Mouse (Mus musculus): Measurements from ENCODE around the gene 1700008O03Rik.

1700008O03Rik gene

DNA sequence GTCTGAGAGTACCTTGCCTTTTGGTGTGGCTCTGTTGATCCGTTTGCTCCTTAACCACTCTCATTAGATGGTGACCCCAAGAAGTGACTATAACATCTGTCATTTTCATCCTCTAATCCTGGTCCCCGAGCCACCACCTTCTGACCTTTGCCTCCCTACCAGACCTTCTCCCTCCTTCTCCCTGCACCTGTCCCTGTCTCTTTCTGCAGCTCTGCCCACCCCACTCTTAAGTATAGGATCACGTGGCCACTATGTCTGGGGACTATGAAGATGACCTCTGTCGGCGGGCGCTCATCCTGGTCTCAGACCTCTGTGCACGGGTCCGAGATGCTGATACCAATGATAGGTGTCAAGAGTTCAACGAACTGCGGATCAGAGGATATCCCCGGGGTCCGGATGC is at the start of gene 1700008O03Rik:
Gene 1700008O03Rik, minus strand, starts transcription at position 101 of the 400 bp plus-strand sequence.
- no peak for DNase-seq (ENCODE audit: low spot score)

DNA sequence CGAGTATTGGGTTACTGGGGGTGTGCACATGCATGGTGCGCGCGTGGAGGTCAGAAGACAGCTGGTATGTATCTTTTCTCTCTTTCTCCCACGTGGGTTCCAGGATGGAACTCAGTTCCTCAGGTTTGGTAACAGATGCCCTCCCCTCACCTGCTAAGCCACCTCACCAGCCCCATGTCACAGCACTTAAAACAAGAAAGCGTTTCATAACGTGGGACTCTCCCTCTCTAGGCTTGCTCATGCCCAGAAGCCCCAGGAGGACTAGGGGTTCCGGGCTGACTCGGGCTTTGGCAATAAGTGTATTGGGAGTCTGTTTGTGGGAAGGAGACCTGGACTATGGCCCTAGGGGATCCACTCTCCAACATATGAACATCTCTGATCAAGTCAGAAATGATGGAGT is 48.5 kb upstream of the 1700008O03Rik start:
- no peak for DNase-seq (ENCODE audit: low spot score)

DNA sequence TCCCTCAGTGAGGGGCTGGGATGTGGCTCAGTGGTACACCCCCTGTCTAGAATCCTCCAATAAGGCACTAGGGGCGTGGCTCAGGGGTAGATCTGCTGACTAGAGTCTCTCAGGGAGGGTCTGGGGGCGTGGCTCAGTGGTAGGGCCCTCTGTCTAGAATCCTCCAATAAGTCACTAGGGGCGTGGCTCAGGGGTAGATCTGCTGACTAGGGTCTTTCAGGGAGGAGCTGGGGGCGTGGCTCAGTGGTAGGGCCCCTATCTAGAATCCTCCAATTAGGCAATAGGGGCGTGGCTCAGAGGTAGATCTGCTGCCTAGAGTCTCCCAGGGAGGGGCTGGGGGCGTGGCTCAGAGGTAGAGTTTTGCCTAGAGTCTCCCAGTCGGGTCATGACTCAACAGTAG is 47.8 kb upstream of the 1700008O03Rik start:
- DNase-seq (ENCODE audit: low spot score), result peak; percentile 89

DNA sequence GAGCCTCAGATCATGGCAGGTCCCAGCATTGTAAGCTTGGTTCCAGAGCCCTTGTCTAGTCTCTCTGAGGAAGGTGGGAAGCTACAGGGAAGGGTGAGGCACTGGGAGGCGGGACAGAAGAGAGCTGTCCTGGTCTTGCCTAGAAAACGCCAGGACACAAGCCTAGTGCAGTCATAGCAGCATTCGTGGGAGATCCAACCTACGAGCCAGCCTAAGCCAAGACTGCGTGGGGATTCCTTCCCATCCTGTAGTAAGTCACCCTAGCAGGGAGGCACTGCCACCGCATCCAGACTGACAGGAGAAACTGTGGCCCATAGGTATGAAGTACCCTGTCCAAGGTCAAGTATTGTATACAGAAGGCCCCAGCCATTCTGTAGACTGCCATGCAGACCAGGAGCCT is 46.9 kb upstream of the 1700008O03Rik start:
- no peak for DNase-seq (ENCODE audit: low spot score)

DNA sequence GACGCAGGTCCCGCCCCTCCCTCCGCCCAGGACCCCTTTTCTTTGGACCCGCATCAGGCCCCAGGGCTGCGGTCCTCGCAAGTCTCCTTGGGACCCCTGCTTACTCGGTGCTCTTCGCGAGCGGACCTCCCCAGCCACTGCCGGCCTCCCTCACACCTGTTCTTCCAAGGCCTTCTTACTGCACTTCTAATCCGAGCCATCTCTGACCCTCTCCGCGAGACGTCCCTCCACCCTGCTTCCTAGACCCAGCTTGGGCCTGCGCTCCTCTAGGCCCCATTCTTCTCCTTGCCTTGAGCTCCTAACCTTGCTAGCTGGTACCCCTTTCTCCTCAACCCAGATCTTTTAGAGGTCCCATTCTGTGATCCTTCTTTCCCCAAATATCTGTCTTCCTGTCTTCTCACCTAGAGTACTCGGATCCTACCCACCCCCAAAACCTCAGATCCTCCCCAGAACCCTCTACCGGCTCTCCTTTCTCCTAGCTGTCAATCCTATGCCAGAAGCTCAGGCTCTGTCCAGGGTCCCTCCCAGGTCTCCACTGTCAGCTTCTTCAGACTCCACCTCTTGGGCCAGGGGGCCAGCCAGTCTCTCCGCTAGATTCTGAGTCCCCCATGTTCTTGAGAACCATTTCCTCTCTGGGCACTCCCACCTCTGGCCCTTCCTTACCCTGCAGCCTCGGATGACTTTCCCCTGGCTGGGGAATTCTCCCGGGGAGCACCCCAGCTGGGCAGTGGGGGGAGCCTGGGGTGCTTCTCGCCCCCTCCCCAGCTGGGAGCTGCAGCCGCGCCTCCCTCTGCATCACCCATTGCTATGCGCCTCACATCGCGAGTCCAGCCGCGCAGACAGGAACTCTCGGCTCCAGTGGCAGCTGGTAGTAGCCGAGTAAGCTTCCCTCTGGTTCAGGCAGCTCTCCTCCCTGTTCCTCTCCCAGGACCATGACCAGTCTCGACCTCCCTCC is 44.2 kb upstream of the 1700008O03Rik start:
- peak; percentile 45 for DNase-seq (ENCODE audit: low spot score)

DNA sequence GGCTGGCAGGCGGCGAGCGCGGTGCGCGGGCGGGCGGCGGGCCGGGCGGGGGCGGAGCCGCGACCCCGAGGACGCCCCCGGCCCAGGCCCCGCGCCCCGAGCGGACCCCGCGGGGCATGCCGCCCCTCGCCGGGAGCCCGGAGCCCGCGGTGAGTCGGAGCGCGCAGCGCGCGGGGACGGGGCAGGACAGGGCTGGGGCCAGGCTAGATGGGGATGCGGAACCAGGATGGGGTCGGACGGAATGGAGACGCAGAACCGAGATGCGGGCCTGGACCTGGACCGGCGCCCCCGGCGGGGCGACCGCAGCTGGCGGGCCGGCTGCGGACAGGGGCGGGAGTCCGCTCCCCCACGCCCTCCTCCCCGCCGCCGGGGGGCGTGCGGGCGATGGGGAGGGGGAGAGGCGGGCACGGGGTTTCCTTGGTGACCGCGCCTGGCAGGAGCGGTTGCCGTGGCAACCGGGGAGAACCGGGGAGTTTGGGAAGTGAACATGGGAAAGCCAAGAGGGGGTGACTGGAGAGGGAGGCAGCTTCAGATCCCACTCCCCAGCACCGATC is 43.4 kb upstream of the 1700008O03Rik start, which contains the start of gene Lrrc4b:
Gene Lrrc4b, plus strand, starts transcription at position 51 of the 554 bp plus-strand sequence.
- DNase-seq (ENCODE audit: low spot score), result peak; percentile 83

DNA sequence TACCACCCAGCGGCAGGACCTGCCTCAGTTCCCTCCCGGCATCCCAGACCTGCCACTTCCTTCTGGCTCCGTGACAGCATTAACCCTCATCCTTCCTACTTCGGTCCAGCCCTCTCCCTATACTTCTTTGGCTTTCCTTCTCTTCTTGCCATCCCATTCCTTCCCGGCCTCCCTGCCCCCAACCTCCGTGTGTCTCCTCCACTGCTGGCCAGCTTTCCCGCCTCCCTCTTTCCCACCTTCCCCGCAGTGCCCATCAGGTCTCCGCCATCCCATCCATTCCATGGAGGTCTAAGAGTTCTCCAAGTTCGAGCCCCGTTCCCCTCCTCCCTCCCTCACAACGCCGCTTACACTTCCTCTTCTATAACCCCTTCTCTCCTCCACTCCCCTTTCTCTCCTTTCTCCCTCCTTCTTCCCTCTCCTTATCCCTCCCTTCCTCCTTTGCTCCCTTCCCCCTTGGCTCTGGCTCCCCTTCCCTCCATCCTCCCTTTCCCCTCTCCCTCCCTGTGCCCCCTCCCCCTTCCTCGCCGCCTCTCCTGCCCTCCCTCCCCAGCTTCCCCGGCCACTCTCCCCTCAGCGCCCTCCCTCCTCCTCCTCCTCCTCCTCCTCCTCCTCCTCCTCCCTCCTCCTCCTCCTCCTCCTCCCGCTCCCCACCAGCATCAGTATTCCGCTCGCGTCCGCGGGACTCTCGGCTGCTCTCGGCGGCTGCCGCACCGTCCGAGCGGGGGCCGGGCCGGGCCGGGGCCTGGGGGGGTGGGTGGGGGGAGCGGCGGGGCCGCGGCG is 42.7 kb upstream of the 1700008O03Rik start:
- peak; percentile 77 for DNase-seq (ENCODE audit: low spot score)

DNA sequence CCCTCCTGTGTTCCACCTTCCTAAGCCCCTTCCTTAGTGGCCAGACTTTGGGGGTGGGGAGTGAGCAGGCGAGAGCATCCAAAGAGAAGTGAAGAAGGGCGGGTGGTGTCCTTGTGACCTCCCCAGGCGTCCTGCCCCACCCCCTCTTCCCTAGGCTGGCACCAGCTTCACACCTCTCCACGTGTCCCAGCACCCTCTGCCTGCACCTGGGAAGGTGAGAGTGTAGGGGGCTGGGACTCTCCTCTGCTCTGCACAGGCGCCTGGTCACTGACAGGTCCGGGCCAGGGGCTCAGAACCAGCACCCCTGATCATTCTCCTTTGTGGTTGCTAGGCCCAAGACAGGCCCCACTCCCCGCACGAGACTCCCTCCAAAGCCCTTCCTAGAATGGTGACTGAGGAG is 42.0 kb upstream of the 1700008O03Rik start:
- no peak for DNase-seq (ENCODE audit: low spot score)

- no peak for DNase-seq (ENCODE audit: low spot score)
Measured at GRCm38 (mm10) chr7:44413307-44413706, 27.7 kb upstream of the 1700008O03Rik start.

GRCm38 (mm10) chr7:44411144-44411543 is 25.5 kb upstream of the 1700008O03Rik start:
- no peak for DNase-seq (ENCODE audit: low spot score)

- no peak for DNase-seq (ENCODE audit: low spot score)
Measured at GRCm38 (mm10) chr7:44406015-44406355, 20.4 kb upstream of the 1700008O03Rik start.

DNA sequence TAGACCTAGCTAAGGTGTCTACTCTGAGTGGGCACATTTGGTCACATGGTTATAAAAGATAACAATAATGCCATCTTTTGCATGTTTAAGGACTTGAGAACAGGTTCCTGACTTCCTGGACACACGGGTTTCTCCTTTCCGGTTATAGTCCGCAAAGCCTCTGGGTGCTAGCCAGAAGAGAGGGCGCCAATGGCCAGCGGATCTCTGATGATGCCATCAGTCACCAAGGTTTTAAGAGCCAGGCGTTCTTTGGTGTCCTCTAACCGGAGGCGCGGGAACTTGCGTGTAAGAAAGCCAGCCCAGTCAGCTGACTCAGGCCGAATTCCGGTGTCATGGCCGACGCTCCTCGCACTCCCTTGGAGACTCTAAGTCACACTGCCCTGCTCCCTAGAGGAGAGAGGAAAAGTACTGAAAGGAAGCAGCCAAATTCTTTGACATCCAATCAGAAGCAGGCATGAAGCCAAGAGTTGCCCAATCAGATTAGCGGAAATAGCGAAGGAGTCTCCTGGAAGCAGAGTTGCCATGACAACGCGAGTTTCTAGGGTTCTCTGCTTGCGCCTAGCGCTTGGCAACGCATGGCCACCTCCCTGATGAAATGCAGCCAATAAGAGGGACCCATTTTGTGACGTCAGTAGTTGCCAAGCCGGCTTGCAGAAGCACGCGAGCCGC is 19.9 kb upstream of the 1700008O03Rik start:
- DNase-seq (ENCODE audit: low spot score), result peak; percentile 100

GRCm38 (mm10) chr7:44401673-44402072 is 16.1 kb upstream of the 1700008O03Rik start:
- no peak for DNase-seq (ENCODE audit: low spot score)

GRCm38 (mm10) chr7:44398570-44398969 is 12.9 kb upstream of the 1700008O03Rik start:
- DNase-seq (ENCODE audit: low spot score), result peak; percentile 75

GRCm38 (mm10) chr7:44393284-44393683 is 7.7 kb upstream of the 1700008O03Rik start:
- DNase-seq (ENCODE audit: low spot score), result no peak

- DNase-seq (ENCODE audit: low spot score), result no peak
Measured at GRCm38 (mm10) chr7:44392341-44392740, 6.7 kb upstream of the 1700008O03Rik start.

DNA sequence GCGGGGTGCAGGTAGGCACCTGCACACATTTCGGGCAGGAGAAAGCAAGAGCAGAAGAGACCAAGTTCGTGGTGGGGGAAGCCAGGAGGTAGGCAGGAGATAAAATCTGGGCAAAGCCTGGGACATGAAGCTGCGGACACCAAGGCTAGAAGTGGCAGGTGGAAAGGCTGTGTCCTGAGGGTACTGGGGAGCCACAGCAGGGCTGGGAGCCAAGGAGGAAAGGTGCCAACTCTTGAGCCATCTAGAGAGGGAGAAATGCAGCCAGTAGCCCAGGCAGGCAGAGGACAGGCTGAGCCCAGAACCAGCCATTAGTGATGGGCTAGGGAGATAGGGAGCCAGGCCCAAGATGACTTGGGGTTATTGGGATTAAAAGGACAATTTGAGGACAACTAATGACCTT is 6.2 kb upstream of the 1700008O03Rik start:
- DNase-seq (ENCODE audit: low spot score), result no peak

GRCm38 (mm10) chr7:44384716-44385059 is 932 bp downstream of the 1700008O03Rik start:
- no peak for DNase-seq (ENCODE audit: low spot score)

GRCm38 (mm10) chr7:44383980-44384715 is 1.5 kb downstream of the 1700008O03Rik start, which contains the start of gene Syt3:
Gene Syt3, plus strand, starts transcription at chr7:44384102.
- DNase-seq (ENCODE audit: low spot score), result peak; percentile 87

DNA sequence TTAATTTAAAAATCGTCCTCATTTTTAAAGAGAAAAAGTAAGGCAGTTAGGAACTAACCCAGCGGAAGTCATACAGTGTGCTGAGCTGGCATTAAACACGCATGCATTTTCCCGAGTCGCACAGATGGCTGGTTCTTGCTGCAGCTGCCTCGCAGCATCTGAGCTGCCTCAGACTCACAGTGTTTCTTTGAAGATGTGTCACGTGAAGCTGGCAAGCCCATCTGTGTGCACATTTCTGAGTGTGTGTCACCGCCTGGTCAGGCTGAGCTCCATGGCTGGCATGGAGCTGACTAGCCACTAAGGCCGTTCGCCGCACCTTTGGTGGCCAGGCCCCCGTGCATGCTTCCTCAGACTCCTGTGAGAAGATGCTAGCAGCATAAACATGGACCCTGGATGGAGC is 3.1 kb downstream of the 1700008O03Rik start:
- DNase-seq (ENCODE audit: low spot score), result no peak

- no peak for DNase-seq (ENCODE audit: low spot score)
Measured at GRCm38 (mm10) chr7:44378290-44378689, 7.3 kb downstream of the 1700008O03Rik start.
